Mouse (Mus musculus) hindbrain, embryonic 14.5 days (tissue): ENCODE measurements at regions not wholly inside any gene's neighbourhood (a gene's known extent, or its start where the extent isn't known, plus 50 kb on each side); places are given as distances from the start of the nearest gene placed in this dataset.

ENCODE experiments used
- ATAC-seq: fragments of 200-750 bp; cut with Nextera tagmentation; 2 replicates; pipeline ENCODE4 v1.8.0; 2017; ENCODE audit warnings: moderate number of reproducible peaks, mild to moderate bottlenecking, moderate TSS enrichment, moderate library complexity; ENCODE audit not compliant: low FRiP score
- DNase-seq: peaks from one replicate; pipeline ENCODE4 v3.0.0-alpha.2; 2015; ENCODE audit warnings: low spot score
- H3K27ac ChIP-seq: fragments of 300-500 bp; sonication (generic); 2 replicates; pipeline ENCODE4 v1.5.1; 2014; ENCODE audit warnings: mild to moderate bottlenecking, moderate library complexity
- H3K27me3 ChIP-seq: fragments of 300-500 bp; sonication (generic); 2 replicates; pipeline ENCODE4 v1.6.1; 2014; ENCODE audit warnings: mild to moderate bottlenecking, low read length, mixed read lengths; ENCODE audit not compliant: control insufficient read depth, insufficient read depth
- H3K36me3 ChIP-seq: fragments of 300-500 bp; sonication (generic); replicated peaks from 2 replicates; pipeline ENCODE4 v1.6.1; 2014; ENCODE audit not compliant: control insufficient read depth, insufficient read depth
- H3K4me1 ChIP-seq: fragments of 300-500 bp; sonication (generic); replicated peaks from 2 replicates; pipeline ENCODE4 v1.6.1; 2014; ENCODE audit warnings: antibody characterized with exemption, low read length, mixed read lengths; ENCODE audit not compliant: control insufficient read depth, insufficient read depth
- H3K4me2 ChIP-seq: fragments of 300-500 bp; sonication (generic); replicated peaks from 2 replicates; pipeline ENCODE4 v1.6.1; 2014; ENCODE audit warnings: mild to moderate bottlenecking, moderate library complexity
- H3K4me3 ChIP-seq: fragments of 300-500 bp; sonication (generic); replicated peaks from 2 replicates; pipeline ENCODE4 v1.5.1; 2014; ENCODE audit warnings: mild to moderate bottlenecking, low read length
- H3K9ac ChIP-seq: fragments of 300-500 bp; sonication (generic); 2 replicates; pipeline ENCODE4 v1.6.1; 2014
- H3K9me3 ChIP-seq: fragments of 300-500 bp; sonication (generic); 2 replicates; pipeline ENCODE4 v1.6.1; 2016; ENCODE audit warnings: low read length; ENCODE audit not compliant: control insufficient read depth
- WGBS: fragments of 180-500 bp; shearing (Covaris S2); extraction: QIAGEN DNeasy Blood & Tissue Kit; methylation state at CpG from one replicate; pipeline ENCODE4 v1.1.7; 2014; 5-methylcytosine and 5-hydroxymethylcytosine counted together

GRCm38 (mm10) chr16:29775879-29776278, 196.7 kb downstream of the Opa1 start:
- 55% methylated on average over 5 of the region's 5 CpGs for WGBS

DNA sequence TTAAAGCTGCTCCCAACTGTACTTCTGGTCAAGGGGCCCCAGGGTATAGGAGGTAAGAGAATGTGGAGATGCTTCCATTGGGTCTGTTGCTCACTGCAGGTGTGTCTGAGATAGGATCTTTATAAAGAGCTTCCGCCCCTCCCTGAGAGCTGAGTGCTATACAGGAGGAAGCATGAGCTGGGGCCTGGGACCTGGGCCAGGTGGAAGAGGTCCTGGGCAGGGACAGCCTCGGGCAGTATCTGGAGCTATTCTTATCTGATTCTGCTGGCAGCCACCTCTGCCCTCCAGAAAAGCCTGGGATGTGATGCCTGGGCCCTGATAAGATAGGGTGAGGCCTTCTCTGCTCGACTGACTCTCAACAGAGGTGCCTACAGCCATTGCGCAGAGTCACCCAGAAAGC, 203.3 kb downstream of the Opa1 start:
- DNase-seq = no peak
- no peak overlapping the region for H3K27ac ChIP-seq
- H3K9me3 ChIP-seq = no peaks in the 10 kb centered on the region
- no peaks in the 10 kb centered on the region for H3K27me3 ChIP-seq
- WGBS = 83% methylated on average over 4 of the region's 4 CpGs
- no peaks in the 10 kb centered on the region for H3K4me1 ChIP-seq
- H3K4me2 ChIP-seq = no peak overlapping the region
- H3K36me3 ChIP-seq = no peaks in the 10 kb centered on the region
- ATAC-seq = no peak
- H3K4me3 ChIP-seq = no peak overlapping the region
- H3K9ac ChIP-seq = no peak overlapping the region

More at GRCm38 (mm10) chr16:29775879-29776278, 196.7 kb downstream of the Opa1 start:
- DNase-seq (no peak), ATAC-seq (no peak)
- Histone ChIP-seq H3K36me3 (no peaks in the 10 kb centered on the region), H3K27ac (no peak overlapping the region), H3K9ac (no peak overlapping the region), H3K9me3 (no peaks in the 10 kb centered on the region), H3K27me3 (peaks cover 6% of the 10 kb centered on the region; the same call in 1 of the 2 replicates), H3K4me3 (no peak overlapping the region), H3K4me2 (no peak overlapping the region), H3K4me1 (0 out of 2 replicates have a peak, but pooled peaks cover 6% of the 10 kb centered on the region)

- Histone ChIP-seq H3K9me3 (no peaks in the 10 kb centered on the region), H3K4me1 (no peaks in the 10 kb centered on the region), H3K36me3 (no peaks in the 10 kb centered on the region), H3K27ac (no peak overlapping the region), H3K4me3 (no peak overlapping the region), H3K9ac (no peak overlapping the region), H3K27me3 (no peaks in the 10 kb centered on the region; the same call in 1 of the 2 replicates), H3K4me2 (no peak overlapping the region)
- ATAC-seq (no peak), DNase-seq (no peak)
- 95% methylated on average over 3 of the region's 3 CpGs for WGBS
Measured at GRCm38 (mm10) chr16:29785114-29785513, 206.0 kb downstream of the Opa1 start.

DNA sequence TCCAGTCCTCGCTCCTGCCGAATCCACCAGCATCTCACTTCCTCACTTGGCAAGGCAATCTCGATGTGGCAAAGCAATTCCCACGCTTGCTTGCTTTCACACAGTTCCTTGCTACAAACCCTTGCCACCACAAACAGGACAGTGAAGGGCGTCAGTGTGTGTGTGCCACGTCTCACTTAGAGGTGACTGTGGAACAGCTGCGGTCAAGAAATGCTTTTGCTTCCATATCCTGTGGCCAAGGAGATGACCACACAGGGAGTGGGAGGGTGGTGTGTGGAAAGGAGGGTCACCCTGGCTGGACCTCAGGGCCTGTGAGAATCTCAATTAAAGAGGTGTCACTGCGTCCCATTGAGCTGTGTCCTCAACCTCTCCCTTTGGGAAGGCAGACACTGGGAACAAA, 207.4 kb downstream of the Opa1 start:
- Histone ChIP-seq H3K27ac (no peak overlapping the region), H3K9me3 (no peaks in the 10 kb centered on the region), H3K4me2 (no peak overlapping the region), H3K27me3 (no peaks in the 10 kb centered on the region; the same call in 1 of the 2 replicates), H3K4me1 (no peaks in the 10 kb centered on the region), H3K9ac (no peak overlapping the region), H3K36me3 (no peaks in the 10 kb centered on the region), H3K4me3 (no peak overlapping the region)
- ATAC-seq (no peak), DNase-seq (no peak)
- 83% methylated on average over 8 of the region's 8 CpGs for WGBS

- Histone ChIP-seq H3K9ac (no peak overlapping the region), H3K36me3 (no peaks in the 10 kb centered on the region), H3K4me1 (no peaks in the 10 kb centered on the region), H3K27me3 (peaks cover 2% of the 10 kb centered on the region; the same call in 1 of the 2 replicates), H3K4me2 (no peak overlapping the region), H3K4me3 (no peak overlapping the region), H3K9me3 (no peaks in the 10 kb centered on the region), H3K27ac (no peak overlapping the region)
- 78% methylated on average over 5 of the region's 5 CpGs for WGBS
- DNase-seq = no peak
- no peak for ATAC-seq
Measured at GRCm38 (mm10) chr16:29787633-29788511, 208.7 kb downstream of the Opa1 start.

DNA sequence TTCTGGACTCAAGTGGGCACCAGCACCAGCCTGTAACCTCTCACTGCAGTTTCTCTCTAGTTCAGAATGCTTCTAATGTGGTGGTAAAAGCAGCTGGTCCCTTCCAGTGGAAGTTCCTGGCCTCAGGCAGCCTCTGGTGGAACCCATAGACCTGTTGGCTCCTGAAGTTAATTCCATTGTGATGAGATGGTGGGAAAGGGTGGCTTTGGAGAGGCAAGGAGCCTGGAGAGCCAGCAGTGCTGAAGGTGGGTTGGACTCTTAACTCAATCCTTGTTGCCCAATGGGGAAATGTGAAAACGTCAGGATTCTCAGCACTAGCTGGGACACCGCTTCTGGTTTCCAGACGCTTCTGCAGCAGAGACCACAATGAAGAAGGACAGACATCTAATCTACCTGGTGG, 210.9 kb downstream of the Opa1 start:
- no peak overlapping the region for H3K4me3 ChIP-seq
- no peak overlapping the region for H3K9ac ChIP-seq
- DNase-seq (no peak), ATAC-seq (no peak)
- H3K36me3 ChIP-seq = no peaks in the 10 kb centered on the region
- no peak overlapping the region for H3K27ac ChIP-seq
- H3K9me3 ChIP-seq = no peaks in the 10 kb centered on the region
- H3K4me1 ChIP-seq = no peaks in the 10 kb centered on the region
- WGBS = 95% methylated on average over 3 of the region's 3 CpGs
- H3K4me2 ChIP-seq = no peak overlapping the region
- peaks cover 2% of the 10 kb centered on the region; the same call in 1 of the 2 replicates for H3K27me3 ChIP-seq

DNA sequence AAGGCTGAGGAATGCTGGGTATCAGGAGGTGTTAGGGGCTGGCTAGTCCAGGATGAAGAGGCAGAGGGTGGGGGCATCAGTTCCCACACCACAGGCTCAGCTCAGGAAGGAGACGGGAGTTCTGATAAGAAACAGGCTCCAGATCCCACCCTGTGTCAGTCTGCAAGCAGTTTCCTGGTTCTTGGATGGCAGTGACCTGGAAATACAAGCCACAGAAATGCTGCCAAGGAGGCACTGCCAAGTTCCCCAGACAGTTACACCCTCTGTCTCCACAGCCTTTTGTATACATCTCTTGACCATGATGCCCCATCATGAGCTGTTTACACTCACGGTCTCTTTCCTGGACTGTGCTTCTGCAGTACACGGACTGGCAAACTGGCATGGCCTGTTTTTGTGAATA, 220.1 kb downstream of the Opa1 start:
- Histone ChIP-seq H3K9me3 (no peaks in the 10 kb centered on the region), H3K27me3 (peaks cover 31% of the 10 kb centered on the region), H3K4me1 (no peaks in the 10 kb centered on the region), H3K4me2 (no peak overlapping the region), H3K27ac (no peak overlapping the region), H3K9ac (no peak overlapping the region), H3K4me3 (no peak overlapping the region), H3K36me3 (no peaks in the 10 kb centered on the region)
- ATAC-seq (no peak), DNase-seq (no peak)
- 52% methylated on average over 3 of the region's 3 CpGs for WGBS

DNA sequence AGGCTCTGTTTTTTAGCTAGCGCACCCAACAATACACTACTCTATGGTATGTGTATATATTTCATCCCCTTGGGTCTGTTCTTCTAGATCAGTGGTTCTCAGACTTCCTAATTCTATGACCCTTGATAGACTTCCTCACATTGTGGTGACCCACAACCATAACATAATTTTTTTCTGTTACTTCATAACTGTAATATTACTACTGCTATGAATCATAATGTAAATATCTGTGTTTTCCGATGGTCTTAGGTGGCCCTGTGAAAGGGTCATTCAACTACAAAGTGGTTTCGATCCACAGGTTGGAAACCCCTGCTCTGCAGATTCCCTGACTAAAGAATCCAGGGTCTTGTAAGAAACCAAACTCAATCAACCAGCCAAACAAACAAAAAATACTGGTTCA, 220.8 kb downstream of the Opa1 start:
- 79% methylated on average over 3 of the region's 3 CpGs for WGBS

DNA sequence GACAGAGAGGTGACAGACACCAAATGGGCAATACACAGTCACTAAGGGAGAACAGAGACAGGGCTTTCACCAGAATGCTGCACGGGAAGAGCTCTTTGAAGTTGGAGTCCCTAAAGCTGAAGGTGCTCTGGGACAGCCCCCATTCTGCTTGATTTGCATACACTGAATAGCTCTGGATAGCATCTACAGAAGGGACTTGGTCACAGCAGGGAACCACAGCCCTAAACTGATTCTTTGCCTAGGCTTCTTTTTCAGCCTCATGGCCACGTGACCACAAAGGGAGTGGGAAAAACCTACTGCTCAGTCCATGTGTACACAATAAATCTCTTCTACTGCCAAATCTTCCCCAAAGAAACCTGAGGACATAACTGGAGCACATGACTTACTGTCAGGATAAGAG, 221.3 kb downstream of the Opa1 start:
- 7% methylated on average over 2 of the region's 2 CpGs for WGBS
- Histone ChIP-seq H3K27me3 (peaks cover 36% of the 10 kb centered on the region), H3K4me1 (no peaks in the 10 kb centered on the region), H3K4me2 (no peak overlapping the region), H3K9me3 (no peaks in the 10 kb centered on the region), H3K4me3 (no peak overlapping the region), H3K9ac (no peak overlapping the region), H3K36me3 (no peaks in the 10 kb centered on the region), H3K27ac (no peak overlapping the region)
- DNase-seq (no peak), ATAC-seq (no peak)

More for the DNA sequence above, 220.8 kb downstream of the Opa1 start:
- H3K9ac ChIP-seq = no peak overlapping the region
- H3K4me2 ChIP-seq = no peak overlapping the region
- no peaks in the 10 kb centered on the region for H3K36me3 ChIP-seq
- H3K9me3 ChIP-seq = no peaks in the 10 kb centered on the region
- H3K27me3 ChIP-seq = peaks cover 33% of the 10 kb centered on the region
- H3K4me3 ChIP-seq = no peak overlapping the region
- H3K27ac ChIP-seq = no peak overlapping the region
- no peaks in the 10 kb centered on the region for H3K4me1 ChIP-seq
- ATAC-seq (no peak), DNase-seq (no peak)
